In genomic region chr10:82860181-82860928, GRCm38 (mm10) we compare ENCODE assay signal across 8 mouse cellular contexts. TPM values are rescaled to one million over a fixed set of nuclear protein-coding genes. Genes with fewer than 3 reads are reported as not detected.
DNase-seq lines count a peak whose midpoint lies in the region; ATAC-seq and TF ChIP-seq lines count a peak whose summit lies in the region.

No protein-coding gene starts in this region.

- under 1% methylated on average over 49 of the region's 50 CpGs for WGBS in intestine, embryonic 16.5 days
- under 1% methylated on average over 48 of the region's 50 CpGs for WGBS in limb, embryonic 14.5 days
- WGBS in midbrain, embryonic 15.5 days: under 1% methylated on average over 50 of the region's 50 CpGs

- TF ChIP-seq POLR2A in limb, embryonic 14.5 days (IDR thresholded peaks at IDR 0.05; ENCODE audit: borderline replicate concordance, extremely low read depth, insufficient read depth, insufficient read length): peak; percentile 66; the same call in 1 of the 2 replicates

- peak overlapping the region; percentile 57 for H3K4me2 ChIP-seq in intestine, embryonic 16.5 days (ENCODE audit: low read depth, low read length)
- peak overlapping the region; percentile 52 for H3K4me2 ChIP-seq in limb, embryonic 14.5 days (replicated peaks; ENCODE audit: low read depth, low read length, severe bottlenecking)
- H3K4me2 ChIP-seq in midbrain, embryonic 15.5 days: peak overlapping the region; percentile 79

- H3K27me3 ChIP-seq in intestine, embryonic 16.5 days (replicated peaks; ENCODE audit: control insufficient read depth, insufficient read depth, low read length): no peaks in the 10 kb centered on the region
- no peaks in the 10 kb centered on the region for H3K27me3 ChIP-seq in limb, embryonic 14.5 days (ENCODE audit: control insufficient read depth, insufficient read depth, low read length)
- H3K27me3 ChIP-seq in midbrain, embryonic 15.5 days (replicated peaks): no peaks in the 10 kb centered on the region

- H3K27ac ChIP-seq in intestine, embryonic 16.5 days (ENCODE audit: low read length): peak overlapping the region; percentile 97
- peak overlapping the region; percentile 87 for H3K27ac ChIP-seq in limb, embryonic 14.5 days (replicated peaks; ENCODE audit: low read depth, low read length)
- peak overlapping the region; percentile 93 for H3K27ac ChIP-seq in midbrain, embryonic 15.5 days

- H3K36me3 ChIP-seq in intestine, embryonic 16.5 days (ENCODE audit: control insufficient read depth, insufficient read depth, low read length): peaks cover 7% of the 10 kb centered on the region; the same call in 1 of the 2 replicates
- H3K36me3 ChIP-seq in limb, embryonic 14.5 days (ENCODE audit: control insufficient read depth, insufficient read depth, low read length): peaks cover 12% of the 10 kb centered on the region
- H3K36me3 ChIP-seq in midbrain, embryonic 15.5 days (replicated peaks): no peaks in the 10 kb centered on the region

- peak; percentile 46 for ATAC-seq in granulocyte monocyte progenitor cell, adult 5-6 weeks (replicated peaks; ENCODE audit: poor library complexity, severe bottlenecking)
- ATAC-seq in intestine, embryonic 16.5 days: peak; percentile 74
- ATAC-seq in limb, embryonic 14.5 days (ENCODE audit: low FRiP score, low read depth): peak; percentile 39
- peak; percentile 69 for ATAC-seq in midbrain, embryonic 15.5 days (replicated peaks)

- H3K4me3 ChIP-seq in intestine, embryonic 16.5 days (ENCODE audit: low read length): peak overlapping the region; percentile 77
- peak overlapping the region; percentile 70 for H3K4me3 ChIP-seq in limb, embryonic 14.5 days (replicated peaks; ENCODE audit: low read length)
- H3K4me3 ChIP-seq in midbrain, embryonic 15.5 days: peak overlapping the region; percentile 93

- H3K9me3 ChIP-seq in intestine, embryonic 16.5 days (ENCODE audit: control insufficient read depth, low read length): no peaks in the 10 kb centered on the region
- no peaks in the 10 kb centered on the region for H3K9me3 ChIP-seq in limb, embryonic 14.5 days (ENCODE audit: control insufficient read depth, low read length)
- no peaks in the 10 kb centered on the region for H3K9me3 ChIP-seq in midbrain, embryonic 15.5 days

- DNase-seq in 3134 (ENCODE audit: extremely low read depth, insufficient read length, low spot score): peak; percentile 89
- peak; percentile 60 for DNase-seq in adrenal gland, adult 8-10 months
- peak; percentile 65 for DNase-seq in embryo, embryonic 11.5 days (ENCODE audit: low read depth, low spot score)
- peak; percentile 54 for DNase-seq in limb, embryonic 14.5 days (ENCODE audit: low spot score)
- DNase-seq in spleen, adult 12 weeks (ENCODE audit: low spot score): peak; percentile 70

- peaks cover 16% of the 10 kb centered on the region for H3K4me1 ChIP-seq in intestine, embryonic 16.5 days (ENCODE audit: control insufficient read depth, insufficient read depth, low read length)
- peaks cover 17% of the 10 kb centered on the region for H3K4me1 ChIP-seq in limb, embryonic 14.5 days (ENCODE audit: control insufficient read depth, insufficient read depth, low read length)
- H3K4me1 ChIP-seq in midbrain, embryonic 15.5 days: peaks cover 31% of the 10 kb centered on the region

- peak overlapping the region; percentile 83 for H3K9ac ChIP-seq in intestine, embryonic 16.5 days (ENCODE audit: low read depth, low read length)
- peak overlapping the region; percentile 86 for H3K9ac ChIP-seq in limb, embryonic 14.5 days (ENCODE audit: low read depth, low read length, severe bottlenecking)
- H3K9ac ChIP-seq in midbrain, embryonic 15.5 days: peak overlapping the region; percentile 91

RNA-seq across cellular contexts. Expression of gene Eid3, which starts 6.1 kb away (rescaled TPM):
- total RNA-seq in adrenal gland, adult 8-10 months (2022): 1 to 10 TPM; 1.5 to 3.5 (median 3.0) TPM
- 2.5 and 3.7 TPM in 2 replicates for total RNA-seq in granulocyte monocyte progenitor cell, adult 5-6 weeks (2014; fragmentation: Nextera tagmentation)
- total RNA-seq in granulocyte monocyte progenitor cell, adult 5-6 weeks (2017): 2.2 and 2.6 TPM in 2 replicates
- polyA plus RNA-seq in intestine, embryonic 16.5 days (2015; fragmentation: Nextera tagmentation; extraction: Ambion mirVana): 0.20 and 0.23 TPM in 2 replicates
- polyA plus RNA-seq in limb, embryonic 14.5 days (2012; rRNA removed): 0.53 and 0.72 TPM in 2 replicates
- polyA plus RNA-seq in limb, embryonic 14.5 days (2014; fragmentation: Nextera tagmentation; extraction: Ambion mirVana): 0.43 and 0.55 TPM in 2 replicates
- 0.43 and 0.74 TPM in 2 replicates for polyA plus RNA-seq in midbrain, embryonic 15.5 days (2015; fragmentation: Nextera tagmentation; extraction: Ambion mirVana)

RNA-seq across cellular contexts. Expression of gene Txnrd1, which starts 26.6 kb away (rescaled TPM):
- total RNA-seq in adrenal gland, adult 8-10 months (2022): 100 to 1,000 TPM in 2 of 4 experiments, 10 to 100 TPM in 2; 75.8 to 107 (median 91.5) TPM
- 59.2 and 69.7 TPM in 2 replicates for total RNA-seq in granulocyte monocyte progenitor cell, adult 5-6 weeks (2014; fragmentation: Nextera tagmentation)
- 85.1 and 91.5 TPM in 2 replicates for total RNA-seq in granulocyte monocyte progenitor cell, adult 5-6 weeks (2017)
- polyA plus RNA-seq in intestine, embryonic 16.5 days (2015; fragmentation: Nextera tagmentation; extraction: Ambion mirVana): 107 and 108 TPM in 2 replicates
- polyA plus RNA-seq in limb, embryonic 14.5 days (2012; rRNA removed): 67.7 and 71.4 TPM in 2 replicates
- 87.9 and 97.7 TPM in 2 replicates for polyA plus RNA-seq in limb, embryonic 14.5 days (2014; fragmentation: Nextera tagmentation; extraction: Ambion mirVana)
- polyA plus RNA-seq in midbrain, embryonic 15.5 days (2015; fragmentation: Nextera tagmentation; extraction: Ambion mirVana): 113 and 120 TPM in 2 replicates

Comparison
In these comparisons a context has a peak if more than half of its experiments do, and no peak if none do; other contexts are left out.
1. Peak in every context shown above with its lines: DNase-seq, ATAC-seq, H3K4me3 ChIP-seq and H3K27ac ChIP-seq.